Mouse (Mus musculus): ENCODE data around the gene Bmp4. TPM values are rescaled to one million over a fixed set of nuclear protein-coding genes. Genes with fewer than 3 reads are reported as not detected.

The Bmp4 gene
- not detected in 4 replicates for total RNA-seq (2023)

GRCm38 (mm10) chr14:46390249-46390775, at the start of gene Bmp4:
Gene Bmp4 (minus strand): TSS chr14:46390669.

DNA sequence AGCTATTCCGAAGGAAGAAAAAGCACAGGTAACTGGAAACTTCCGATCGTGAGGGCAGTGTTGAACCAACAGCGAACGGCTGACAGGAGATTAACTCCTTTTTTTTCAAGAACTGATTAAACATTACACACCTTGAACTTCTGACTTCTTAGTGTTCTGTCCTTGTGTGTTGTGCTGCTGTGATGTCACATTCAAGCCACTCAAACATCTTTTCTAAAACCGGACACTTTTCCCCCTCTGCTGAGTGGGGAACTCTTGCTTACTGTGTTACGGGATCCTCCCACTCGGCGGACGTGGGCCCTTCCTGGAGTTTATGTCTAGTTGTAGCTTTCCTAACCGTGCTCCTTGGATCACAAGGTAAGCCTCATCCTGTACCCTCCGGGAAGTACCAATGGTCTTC, 11.2 kb downstream of the Bmp4 start, which contains the start of gene Gm15217:
Gene Gm15217, plus strand, starts transcription at position 130 of the 400 bp plus-strand sequence.

Other genes with a start within 250 kb of the Bmp4 start
- gene Gm15217, start 11.3 kb downstream of the Bmp4 start, total RNA-seq (2023) = not detected in 4 replicates